Mouse (Mus musculus) CH12.LX (cell line): ENCODE measurements around the gene Slc35d2. TPM values are rescaled to one million over a fixed set of nuclear protein-coding genes. Genes with fewer than 3 reads are reported as not detected.

Experiments used
- DNase-seq: peaks from one replicate; pipeline ENCODE4 v3.0.0-alpha.2; 2013; ENCODE audit errors: extremely low read depth
- H3K27ac ChIP-seq: 2 replicates; pipeline ENCODE4 v1.5.1; 2012; ENCODE audit warnings: low read depth, mild to moderate bottlenecking, control low read depth, moderate library complexity; ENCODE audit not compliant: insufficient read depth
- H3K27me3 ChIP-seq: replicated peaks from 2 replicates; pipeline ENCODE3; 2012; ENCODE audit warnings: inconsistent platforms
- H3K36me3 ChIP-seq, 2 experiments: replicated peaks in 1 of 2; 2 replicates each; pipeline versions ENCODE3 to v1.6.1; 2012; ENCODE audit warnings: inconsistent platforms in 1 of 2, low read length in 1 of 2, mild to moderate bottlenecking in 1 of 2, mixed read lengths in 1 of 2, moderate library complexity in 1 of 2; ENCODE audit not compliant: control insufficient read depth in 1 of 2, insufficient read depth in 1 of 2
- H3K4me1 ChIP-seq, 2 experiments: 2 replicates each; pipeline ENCODE4 v1.6.1; 2012; ENCODE audit warnings: inconsistent platforms in 1 of 2, moderate library complexity in 1 of 2; ENCODE audit not compliant: insufficient read depth in 2 of 2, control insufficient read depth in 1 of 2
- H3K4me2 ChIP-seq: 2 replicates; pipeline ENCODE4 v1.6.1; 2012; ENCODE audit warnings: low read depth, mild to moderate bottlenecking, control low read depth; ENCODE audit not compliant: poor library complexity, insufficient read depth, severe bottlenecking
- H3K4me3 ChIP-seq, 3 experiments: fragments of 150-350 bp in 1 of 3; sonication (generic) in 1 of 3; replicated peaks in 1 of 3; 2 replicates each; pipeline versions ENCODE3 to v1.5.1; 2011 to 2012; ENCODE audit warnings: low read depth in 2 of 3, low read length in 2 of 3, mild to moderate bottlenecking in 2 of 3, moderate library complexity in 2 of 3, control low read depth in 1 of 3, improper control_type of control experiment in 1 of 3, inconsistent platforms in 1 of 3, mixed read lengths in 1 of 3; ENCODE audit not compliant: poor library complexity in 1 of 3
- H3K79me2 ChIP-seq: replicated peaks from 2 replicates; pipeline ENCODE4 v1.6.1; 2012; ENCODE audit warnings: mild to moderate bottlenecking, moderate library complexity; ENCODE audit not compliant: control insufficient read depth, poor library complexity, insufficient read depth, severe bottlenecking; ENCODE audit errors: extremely low read depth
- H3K9ac ChIP-seq: 2 replicates; pipeline ENCODE4 v1.6.1; 2012; ENCODE audit warnings: low read depth, mild to moderate bottlenecking, control low read depth, moderate library complexity; ENCODE audit not compliant: insufficient read depth
- H3K9me3 ChIP-seq: replicated peaks from 2 replicates; pipeline ENCODE3; 2012; ENCODE audit warnings: low read length, inconsistent platforms, mixed read lengths
- CHD1 ChIP-seq: IDR thresholded peaks from 2 replicates; pipeline ENCODE4 v1.6.1; 2012; ENCODE audit warnings: low read depth, low read length, improper control_type of control experiment, inconsistent platforms
- CTCF ChIP-seq, 2 experiments: IDR thresholded peaks in 1 of 2; conservative IDR thresholded peaks in 1 of 2; 2 replicates each; pipeline ENCODE4 v1.5.1; 2011 to 2012; ENCODE audit warnings: low read depth in 2 of 2, low read length in 2 of 2, improper control_type of control experiment in 1 of 2, inconsistent platforms in 1 of 2, mild to moderate bottlenecking in 1 of 2, moderate library complexity in 1 of 2
- E2F4 ChIP-seq: IDR thresholded peaks from 2 replicates; pipeline ENCODE4 v1.6.1; 2011; ENCODE audit warnings: low read depth, low read length, improper control_type of control experiment; ENCODE audit not compliant: insufficient replicate concordance
- EP300 ChIP-seq: IDR thresholded peaks from 2 replicates; pipeline ENCODE4 v1.6.1; 2011; ENCODE audit warnings: low read length, improper control_type of control experiment
- ETS1 ChIP-seq: conservative IDR thresholded peaks from 2 replicates; pipeline ENCODE4 v1.6.1; 2012; ENCODE audit warnings: low read depth, mild to moderate bottlenecking, inconsistent platforms, low read length, improper control_type of control experiment, moderate library complexity
- JUN ChIP-seq: IDR thresholded peaks from 2 replicates; pipeline ENCODE4 v1.6.1; 2011; ENCODE audit warnings: low read depth, mild to moderate bottlenecking, low read length, improper control_type of control experiment, moderate library complexity; ENCODE audit not compliant: insufficient read depth
- KAT2A ChIP-seq: IDR thresholded peaks from 2 replicates; pipeline ENCODE4 v1.6.1; 2012; ENCODE audit warnings: low read length, improper control_type of control experiment, inconsistent platforms; ENCODE audit not compliant: insufficient replicate concordance
- MAX ChIP-seq: IDR thresholded peaks from 2 replicates; pipeline ENCODE4 v1.6.1; 2011; ENCODE audit warnings: low read length, improper control_type of control experiment
- MXI1 ChIP-seq: IDR thresholded peaks from 2 replicates; pipeline ENCODE4 v1.6.1; 2011; ENCODE audit warnings: mild to moderate bottlenecking, low read depth, low read length, improper control_type of control experiment
- NRF1 ChIP-seq: IDR thresholded peaks from 2 replicates; pipeline ENCODE4 v1.6.1; 2014; ENCODE audit warnings: low read depth, mild to moderate bottlenecking, inconsistent platforms, low read length, improper control_type of control experiment, moderate library complexity
- POLR2A ChIP-seq: IDR thresholded peaks from 2 replicates; pipeline ENCODE4 v1.6.1; 2011; ENCODE audit warnings: low read depth, mild to moderate bottlenecking, improper control_type of control experiment, low read length
- POLR2AphosphoS2 ChIP-seq: IDR thresholded peaks from 2 replicates; pipeline ENCODE4 v1.6.1; 2011; ENCODE audit warnings: low read depth, low read length, improper control_type of control experiment
- RAD21 ChIP-seq: IDR thresholded peaks from 2 replicates; pipeline ENCODE4 v1.6.1; 2011; ENCODE audit warnings: low read depth, mild to moderate bottlenecking, low read length, improper control_type of control experiment, moderate library complexity
- RCOR1 ChIP-seq: conservative IDR thresholded peaks from 2 replicates; pipeline ENCODE4 v1.6.1; 2012; ENCODE audit warnings: low read depth, mild to moderate bottlenecking, inconsistent platforms, low read length, improper control_type of control experiment
- SMC3 ChIP-seq: IDR thresholded peaks from 2 replicates; pipeline ENCODE4 v1.6.1; 2011; ENCODE audit warnings: low read depth, low read length, improper control_type of control experiment
- ZC3H11A ChIP-seq: IDR thresholded peaks from 2 replicates; pipeline ENCODE4 v1.6.1; 2012; ENCODE audit warnings: low read depth, mild to moderate bottlenecking, inconsistent platforms, low read length, improper control_type of control experiment
- ZKSCAN1 ChIP-seq: IDR thresholded peaks from 2 replicates; pipeline ENCODE4 v1.6.1; 2012; ENCODE audit warnings: low read depth, inconsistent platforms, low read length, improper control_type of control experiment, borderline replicate concordance
- ZNF384 ChIP-seq: IDR thresholded peaks from 2 replicates; pipeline ENCODE4 v1.6.1; 2012; ENCODE audit warnings: low read depth, low read length, improper control_type of control experiment, inconsistent platforms
- dilution Hi-C: fragments of 300-500 bp; cut with MboI; formaldehyde crosslinking; loops from 2 replicates; pipeline ENCODE4 v1.14.3; 2020; ENCODE audit warnings: low sequenced_read_pairs; ENCODE audit not compliant: extremely low pct_unique_long_range_greater_than_20kb, extremely low pct_ligation_motif_present
- in situ Hi-C: fragments of 300-500 bp; cut with MboI; formaldehyde crosslinking; loops from 3 replicates; pipeline ENCODE4 v1.14.3; 2019; ENCODE audit warnings: low sequenced_read_pairs, low pct_ligation_motif_present, low pct_unique_long_range_greater_than_20kb, mixed read lengths
- polyA plus RNA-seq: library from polyadenylated mRNA; unstranded; fragments of >175 nt; gene quantifications from 2 replicates; pipeline ENCODE4 v1.2.1, GENCODE M21; 2012; ENCODE audit warnings: low read depth; ENCODE audit not compliant: insufficient read length
- total RNA-seq, 2 experiments: library from RNA; depleted of rRNA; stranded (reverse); fragments of 300-350 nt in 1 of 2; fragments of >200 nt in 1 of 2; gene quantifications; 2 replicates each; pipeline ENCODE4 v1.2.3; 2012 to 2014

The Slc35d2 gene
- total and polyA plus RNA-seq, 3 experiments = 10.3 to 19.4 (median 17.2) TPM

DNA sequence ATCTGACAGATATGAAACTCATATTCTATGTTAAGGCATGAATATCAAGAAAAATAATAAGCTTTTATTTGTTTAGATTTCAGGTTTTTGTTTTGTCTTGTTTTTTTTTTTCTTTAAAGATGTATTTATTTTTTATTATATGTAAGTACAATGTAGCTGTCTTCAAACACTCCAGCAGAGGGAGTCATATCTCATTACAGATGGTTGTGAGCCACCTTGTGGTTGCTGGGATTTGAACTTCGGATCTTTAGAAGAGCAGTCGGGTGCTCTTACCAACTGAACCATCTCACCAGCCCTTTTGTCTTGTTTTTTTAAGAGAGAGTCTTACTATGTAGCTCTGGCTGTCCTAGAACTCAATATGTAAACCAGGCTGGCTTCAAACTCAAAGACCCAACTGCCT is 11.7 kb downstream of the Slc35d2 start:
- Histone ChIP-seq H3K36me3 (peaks cover 0 to 22% of the 10 kb centered on the region in 2 experiments), H3K27ac (no peak overlapping the region), H3K4me2 (no peak overlapping the region), H3K4me1 (peaks cover 0 to 12% of the 10 kb centered on the region in 2 experiments; a peak in 2 of 4 replicates)
- dilution Hi-C loops = no loop called here
- peak; percentile 24 for DNase-seq
- TF ChIP-seq KAT2A (no peak), ZC3H11A (no peak), POLR2AphosphoS2 (no peak), CTCF (conservative IDR thresholded peaks at IDR 0.05 in 1 of 2, IDR thresholded peaks at IDR 0.05 in 1 of 2; ENCODE audit: low read depth in 2 of 2, low read length in 2 of 2) (peak in 1 of 2 experiments; percentile 93; a peak in 2 of 4 replicates), E2F4 (no peak), RAD21 (no peak; the same call in none of the 2 replicates), SMC3 (peak; percentile 41), MXI1 (no peak), ETS1 (no peak), POLR2A (no peak), ZNF384 (no peak), CHD1 (no peak), RCOR1 (no peak), NRF1 (no peak), EP300 (no peak)
- TF ChIP-seq, all 38 proteins: peak for 2
- H3K9ac ChIP-seq = no peak overlapping the region
- no peaks in the 10 kb centered on the region for H3K79me2 ChIP-seq
- no peaks in the 10 kb centered on the region for H3K27me3 ChIP-seq
- H3K4me3 ChIP-seq = no peak overlapping the region
- H3K9me3 ChIP-seq = no peaks in the 10 kb centered on the region
- in situ Hi-C loops = no loop called here

DNA sequence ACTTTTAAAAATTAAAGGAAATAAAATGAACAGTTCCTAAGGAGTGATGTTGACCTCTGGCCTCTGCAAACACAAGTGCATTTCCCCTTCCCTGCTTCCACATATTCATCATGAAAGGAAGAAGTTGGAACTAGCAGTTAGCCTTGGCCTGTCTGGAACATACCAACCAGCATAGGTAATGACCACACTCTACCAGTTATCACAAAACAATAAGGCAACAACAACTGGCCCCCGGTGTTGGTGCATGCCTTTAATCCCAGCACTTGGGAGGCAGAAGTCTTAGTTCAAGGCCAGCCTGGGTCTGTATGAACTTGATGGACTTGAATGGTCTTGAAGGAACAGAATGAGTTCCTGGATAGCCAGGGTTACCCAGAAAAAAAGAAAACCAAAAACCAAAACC is 18.7 kb downstream of the Slc35d2 start:
- Histone ChIP-seq H3K4me1 (0 out of 4 replicates have a peak, but pooled peaks cover 0 to 2% of the 10 kb centered on the region in 2 experiments), H3K79me2 (no peaks in the 10 kb centered on the region), H3K4me3 (no peak overlapping the region), H3K9ac (no peak overlapping the region), H3K4me2 (no peak overlapping the region), H3K36me3 (peaks cover 0 to 40% of the 10 kb centered on the region in 2 experiments), H3K27ac (no peak overlapping the region), H3K27me3 (no peaks in the 10 kb centered on the region), H3K9me3 (no peaks in the 10 kb centered on the region)
- dilution Hi-C loops (no loop called here), in situ Hi-C loops (no loop called here)
- DNase-seq = no peak
- TF ChIP-seq MAX (no peak), ZKSCAN1 (no peak), RAD21 (no peak), JUN (no peak), MXI1 (no peak), POLR2A (no peak)
